Mouse (Mus musculus): ENCODE results near the gene 1700092M07Rik.

GRCm38 (mm10) chr19:8691871-8692539 is 48.5 kb upstream of the 1700092M07Rik start:
- TF ChIP-seq CTCF (IDR thresholded peaks at IDR 0.05; ENCODE audit: low read depth, low read length) (no peak), POLR2A (IDR thresholded peaks at IDR 0.05; ENCODE audit: insufficient read depth, low read length) (no peak), EP300 (IDR thresholded peaks at IDR 0.05; ENCODE audit: insufficient read depth, low read depth, low read length) (no peak)
